Mouse (Mus musculus) midbrain, embryonic 15.5 days (tissue): ENCODE measurements around the gene Fam213a. TPM values are rescaled to one million over a fixed set of nuclear protein-coding genes. Genes with fewer than 3 reads are reported as not detected.

Experiments used
- ATAC-seq: fragments of 200-750 bp; cut with Nextera tagmentation; replicated peaks from 2 replicates; pipeline ENCODE4 v1.8.0; 2017; ENCODE audit warnings: moderate TSS enrichment
- H3K27ac ChIP-seq: fragments of 300-500 bp; sonication (generic); 2 replicates; pipeline ENCODE4 v1.5.1; 2015; ENCODE audit warnings: mild to moderate bottlenecking, inconsistent platforms
- H3K27me3 ChIP-seq: fragments of 300-500 bp; sonication (generic); replicated peaks from 2 replicates; pipeline ENCODE4 v1.6.1; 2015; ENCODE audit warnings: inconsistent platforms
- H3K36me3 ChIP-seq: fragments of 300-500 bp; sonication (generic); replicated peaks from 2 replicates; pipeline ENCODE4 v1.6.1; 2015; ENCODE audit warnings: inconsistent platforms
- H3K4me1 ChIP-seq: fragments of 300-500 bp; sonication (generic); 2 replicates; pipeline ENCODE4 v1.6.1; 2015; ENCODE audit warnings: inconsistent platforms
- H3K4me2 ChIP-seq: fragments of 300-500 bp; sonication (generic); 2 replicates; pipeline ENCODE4 v1.6.1; 2015; ENCODE audit warnings: inconsistent platforms, mild to moderate bottlenecking, moderate library complexity
- H3K4me3 ChIP-seq: fragments of 300-500 bp; sonication (generic); 2 replicates; pipeline ENCODE4 v1.5.1; 2015; ENCODE audit warnings: mild to moderate bottlenecking, inconsistent platforms
- H3K9ac ChIP-seq: fragments of 300-500 bp; sonication (generic); 2 replicates; pipeline ENCODE4 v1.6.1; 2015; ENCODE audit warnings: mild to moderate bottlenecking, inconsistent platforms
- H3K9me3 ChIP-seq: fragments of 300-500 bp; sonication (generic); 2 replicates; pipeline ENCODE4 v1.6.1; 2016; ENCODE audit warnings: inconsistent platforms
- WGBS: fragments of 180-500 bp; shearing (Covaris S2); methylation state at CpG from one replicate; pipeline ENCODE4 v1.1.7; 2015; ENCODE audit warnings: mixed read lengths; 5-methylcytosine and 5-hydroxymethylcytosine counted together
- polyA plus RNA-seq: library from polyadenylated mRNA; unstranded; fragments of >200 nt; fragmentation: Nextera tagmentation; extraction: Ambion mirVana; gene quantifications from 2 replicates; pipeline ENCODE4 v1.2.1, GENCODE M21; 2015

The Fam213a gene
- polyA plus RNA-seq, 1 experiment from 2014 or later: 85.6 TPM

DNA sequence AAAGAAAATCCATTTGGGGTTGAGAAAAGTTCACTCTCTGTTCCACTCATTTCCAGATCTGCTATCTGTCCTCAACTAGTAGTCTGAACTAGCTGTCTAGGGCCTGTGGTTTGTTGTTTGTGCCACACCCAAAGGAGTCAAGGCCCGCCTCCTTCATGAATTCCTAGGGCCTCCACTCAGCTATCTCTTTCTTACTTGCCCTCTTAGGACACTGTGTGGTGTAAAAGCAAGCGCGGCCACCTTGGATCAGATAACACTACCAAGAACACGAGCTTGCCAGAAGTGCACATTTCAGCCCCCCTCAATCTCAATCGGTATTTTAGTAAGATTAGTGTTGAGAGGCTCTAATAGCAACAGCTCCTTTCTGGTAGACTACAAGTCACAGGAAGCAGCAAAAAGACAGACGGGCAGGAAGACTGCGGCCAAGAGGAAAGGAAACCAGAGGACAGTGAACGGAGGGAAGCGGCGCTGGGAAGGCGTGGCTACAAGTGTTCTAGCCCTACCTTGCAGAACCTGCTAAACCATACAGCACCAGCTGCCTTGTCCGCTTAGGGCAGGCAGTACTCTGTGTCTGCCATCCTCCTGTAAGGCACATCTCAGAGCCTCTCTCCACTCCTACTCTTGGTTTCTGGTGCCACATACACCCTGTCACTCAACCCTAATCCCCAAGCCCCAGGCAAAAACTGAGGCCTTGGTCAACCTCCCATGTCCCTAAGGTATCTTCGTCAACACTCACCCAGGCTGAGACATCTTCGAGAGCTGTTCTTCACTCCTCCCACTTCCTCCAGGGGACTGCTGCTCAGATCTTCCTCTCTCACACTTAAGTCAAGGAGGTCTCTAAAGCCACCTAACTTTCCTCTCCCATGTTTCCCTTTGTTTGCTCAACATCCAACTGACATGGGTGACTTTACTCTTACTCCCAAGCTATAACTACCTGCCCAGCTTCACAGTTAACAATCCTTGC lies 65.9 kb downstream of the Fam213a start:
- no peaks in the 10 kb centered on the region for H3K36me3 ChIP-seq
- no peaks in the 10 kb centered on the region for H3K9me3 ChIP-seq
- no peak for ATAC-seq
- no peaks in the 10 kb centered on the region for H3K27me3 ChIP-seq
- no peak overlapping the region for H3K4me3 ChIP-seq
- 88% methylated on average over 14 of the region's 14 CpGs for WGBS
- H3K4me2 ChIP-seq: no peak overlapping the region
- peaks cover 13% of the 10 kb centered on the region for H3K4me1 ChIP-seq
- 0 out of 2 replicates have a peak overlapping the region, but pooled peaks have one; percentile 10 for H3K27ac ChIP-seq
- H3K9ac ChIP-seq: no peak overlapping the region

DNA sequence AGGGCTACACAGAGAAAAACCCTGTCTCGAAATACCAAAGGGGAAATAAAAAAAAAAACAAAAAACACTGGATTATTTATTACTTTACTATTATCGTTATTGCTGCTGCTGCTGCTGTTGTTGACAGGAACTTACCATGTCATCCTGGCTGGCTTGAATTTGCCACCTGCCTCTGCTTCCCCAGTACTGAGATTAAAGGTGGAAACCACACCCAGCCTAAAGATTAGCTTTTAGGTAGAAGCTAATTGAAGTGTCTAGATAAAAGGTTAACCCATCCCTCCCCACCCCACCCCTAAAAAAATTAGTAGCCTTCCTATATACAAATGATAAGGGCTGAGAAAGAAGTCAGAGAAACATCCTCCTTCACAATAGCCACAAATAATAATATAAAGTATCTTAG lies 69.8 kb downstream of the Fam213a start:
- Histone ChIP-seq H3K9me3 (no peaks in the 10 kb centered on the region), H3K36me3 (no peaks in the 10 kb centered on the region), H3K27ac (no peak overlapping the region), H3K9ac (no peak overlapping the region), H3K4me3 (no peak overlapping the region), H3K4me2 (no peak overlapping the region), H3K27me3 (no peaks in the 10 kb centered on the region), H3K4me1 (no peaks in the 10 kb centered on the region)
- ATAC-seq: no peak
- 97% methylated on average over 2 of the region's 2 CpGs for WGBS

Other genes with a start within 250 kb of the Fam213a start
- gene Sh2d4b, start 120.5 kb downstream of the Fam213a start, polyA plus RNA-seq: 1.1 and 1.7 TPM in 2 replicates
- gene Tspan14, start 47.0 kb downstream of the Fam213a start, polyA plus RNA-seq: 68.9 and 75.2 TPM in 2 replicates
- 0.95 and 1.4 TPM in 2 replicates for gene Dydc2, start 55.4 kb upstream of the Fam213a start, polyA plus RNA-seq
- not detected in 2 replicates for gene Dydc1, start 59.1 kb upstream of the Fam213a start, polyA plus RNA-seq
- 0.05 and 0.06 TPM in 2 replicates for gene Mat1a, start 91.2 kb upstream of the Fam213a start, polyA plus RNA-seq
- not detected in 2 replicates for gene Sftpa1, start 118.0 kb upstream of the Fam213a start, polyA plus RNA-seq
- not detected in 2 replicates for gene Mbl1, start 137.7 kb upstream of the Fam213a start, polyA plus RNA-seq
- not detected in 2 replicates for gene Sftpd, start 171.4 kb upstream of the Fam213a start, polyA plus RNA-seq